Mouse (Mus musculus): Measurements from ENCODE around the gene Nxpe4.

DNA sequence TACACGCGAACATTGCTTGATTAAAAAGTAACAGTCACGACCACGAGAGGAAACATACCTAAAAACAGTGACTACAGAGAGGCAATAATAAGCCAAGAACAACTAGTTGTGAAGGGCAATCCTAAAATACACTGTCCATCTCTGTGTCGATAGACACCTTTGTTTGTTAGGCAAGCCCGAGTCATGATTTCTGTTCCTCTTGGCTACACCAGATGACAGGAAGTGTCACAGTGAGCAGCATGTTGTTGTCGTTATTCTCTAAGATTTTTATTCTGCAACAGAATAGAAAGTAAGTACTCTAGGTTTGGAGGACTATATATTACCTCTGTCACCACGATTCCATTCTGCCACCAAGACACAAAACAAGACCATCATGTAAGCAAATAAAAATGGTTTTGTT, 270.6 kb downstream of the Nxpe4 start:
- no peak for TF ChIP-seq CTCF (IDR thresholded peaks at IDR 0.05; ENCODE audit: extremely low read depth, insufficient read length, insufficient replicate concordance, low read depth, low read length)
- no peak for TF ChIP-seq POLR2A (IDR thresholded peaks at IDR 0.05; ENCODE audit: low read depth, low read length)
